In the genomic region with DNA sequence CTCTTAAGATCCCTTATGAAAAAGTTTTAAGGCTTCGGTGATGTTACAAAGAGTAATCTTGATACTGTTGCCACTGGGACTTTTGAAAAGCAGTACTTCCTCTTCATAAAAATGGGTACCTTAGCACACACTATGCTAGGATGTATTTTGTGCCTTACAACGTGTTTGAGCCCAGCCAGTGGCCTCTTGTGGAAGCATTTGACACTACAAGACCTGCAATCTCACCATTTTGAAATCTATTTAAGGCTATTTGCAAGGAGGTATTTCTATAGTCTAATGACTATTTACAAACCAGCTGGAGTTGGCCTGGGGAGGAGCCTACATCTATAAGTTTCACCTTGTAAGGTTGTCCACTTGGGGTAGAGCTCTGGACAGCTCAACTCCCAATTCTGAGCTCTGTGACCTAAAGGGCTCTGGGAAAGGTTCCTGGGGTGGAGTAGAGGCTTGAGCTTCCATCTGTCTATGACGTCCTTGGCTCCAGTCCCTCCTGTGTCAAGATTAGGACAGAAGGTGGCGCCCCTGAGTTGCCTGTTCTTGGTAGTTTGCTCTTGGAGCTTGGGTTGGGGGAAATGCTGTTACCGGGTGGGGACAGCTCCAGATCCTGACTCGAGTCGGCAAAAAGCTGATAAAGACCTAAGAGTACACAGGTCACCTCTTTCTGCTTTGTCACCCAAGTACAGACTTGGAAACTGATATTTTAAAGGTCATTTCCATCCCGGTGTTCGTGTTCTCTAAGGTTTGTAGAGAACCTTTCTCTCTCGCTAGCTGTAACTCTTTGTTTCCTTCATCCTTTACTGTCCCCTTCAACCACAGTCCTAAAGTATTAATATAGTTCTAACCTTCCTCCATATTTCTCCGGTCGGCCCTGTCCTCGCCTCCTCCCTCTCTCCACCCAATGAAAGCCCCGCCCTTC, we compare ENCODE assay signal across 8 mouse cellular contexts. TPM values are rescaled to one million over a fixed set of nuclear protein-coding genes. Genes with fewer than 3 reads are reported as not detected.
A peak's percentile ranks its signal among the peaks of the same experiment; 100 is the strongest.
DNase-seq lines count a peak whose midpoint lies in the region; ATAC-seq and TF ChIP-seq lines count a peak whose summit lies in the region.

No protein-coding gene starts in this region.

- peak; percentile 33 for TF ChIP-seq CTCF in G1E (IDR thresholded peaks at IDR 0.05; ENCODE audit: low read depth, low read length)
- peak; percentile 78 for TF ChIP-seq CTCF in lung, adult 2 months (IDR thresholded peaks at IDR 0.05; ENCODE audit: insufficient read depth, low read length)

- H3K9me3 ChIP-seq in G1E (replicated peaks) = no peaks in the 10 kb centered on the region
- no peaks in the 10 kb centered on the region for H3K9me3 ChIP-seq in forebrain, embryonic 15.5 days
- H3K9me3 ChIP-seq in neural tube, embryonic 15.5 days (replicated peaks) = no peaks in the 10 kb centered on the region

- TF ChIP-seq POLR2A in lung, adult 2 months (IDR thresholded peaks at IDR 0.05; ENCODE audit: borderline replicate concordance, extremely low read depth, low read depth, low read length) = 0 out of 2 replicates have a peak, but pooled peaks have one; percentile 18

- H3K27ac ChIP-seq in forebrain, embryonic 15.5 days (replicated peaks) = peak overlapping the region; percentile 32; the same call in 1 of the 2 replicates
- H3K27ac ChIP-seq in neural tube, embryonic 15.5 days (replicated peaks) = peak overlapping the region; percentile 90; the same call in 1 of the 2 replicates

- WGBS in forebrain, embryonic 15.5 days = 10% methylated on average over 14 of the region's 14 CpGs
- WGBS in lung, adult 2 months = 4% methylated on average over 14 of the region's 14 CpGs
- 8% methylated on average over 14 of the region's 14 CpGs for WGBS in neural tube, embryonic 15.5 days

- ATAC-seq in G1E (ENCODE audit: extremely low read depth, insufficient number of reproducible peaks, low FRiP score, poor library complexity, severe bottlenecking) = peak; percentile 29
- peak; percentile 30 for ATAC-seq in forebrain, embryonic 15.5 days (replicated peaks)
- peak; percentile 22 for ATAC-seq in neural tube, embryonic 15.5 days (ENCODE audit: low FRiP score)

- H3K9ac ChIP-seq in forebrain, embryonic 15.5 days (replicated peaks) = no peak overlapping the region
- peak overlapping the region; percentile 79 for H3K9ac ChIP-seq in neural tube, embryonic 15.5 days (replicated peaks)

- peak overlapping the region; percentile 89; the same call in 1 of the 2 replicates for H3K4me3 ChIP-seq in G1E (ENCODE audit: low read depth, low read length)
- peak overlapping the region; percentile 89 for H3K4me3 ChIP-seq in forebrain, embryonic 15.5 days
- peak overlapping the region; percentile 82 for H3K4me3 ChIP-seq in lung, adult 2 months (replicated peaks; ENCODE audit: extremely low read depth, low read depth, low read length)
- H3K4me3 ChIP-seq in neural tube, embryonic 15.5 days (replicated peaks) = peak overlapping the region; percentile 85

- H3K36me3 ChIP-seq in G1E (replicated peaks) = peaks cover 47% of the 10 kb centered on the region
- peaks cover 48% of the 10 kb centered on the region for H3K36me3 ChIP-seq in forebrain, embryonic 15.5 days
- H3K36me3 ChIP-seq in neural tube, embryonic 15.5 days = peaks cover 46% of the 10 kb centered on the region

- H3K4me2 ChIP-seq in forebrain, embryonic 15.5 days (replicated peaks) = peak overlapping the region; percentile 94
- H3K4me2 ChIP-seq in neural tube, embryonic 15.5 days = peak overlapping the region; percentile 78

- H3K27me3 ChIP-seq in G1E (ENCODE audit: insufficient read depth, low read length) = no peaks in the 10 kb centered on the region
- no peaks in the 10 kb centered on the region for H3K27me3 ChIP-seq in forebrain, embryonic 15.5 days
- no peaks in the 10 kb centered on the region for H3K27me3 ChIP-seq in neural tube, embryonic 15.5 days (replicated peaks)

- peaks cover 82% of the 10 kb centered on the region for H3K4me1 ChIP-seq in G1E (ENCODE audit: insufficient read depth, low read depth, low read length)
- peaks cover 44% of the 10 kb centered on the region for H3K4me1 ChIP-seq in forebrain, embryonic 15.5 days
- peaks cover 14% of the 10 kb centered on the region for H3K4me1 ChIP-seq in lung, adult 2 months (ENCODE audit: control insufficient read depth, insufficient read depth, low read length)
- peaks cover 51% of the 10 kb centered on the region for H3K4me1 ChIP-seq in neural tube, embryonic 15.5 days

- intact Hi-C loops in heart, postnatal 25 days (cut with DNase I) = loop anchor here (1.0 kb wide), 1 partner anchor 97 kb away; no protein-coding TSS in a partner anchor

- DNase-seq in G1E (ENCODE audit: low spot score) = peak; percentile 68
- DNase-seq in cerebellum, adult 18-20 months = peak; percentile 90 to 91
- DNase-seq in heart, postnatal 25 days (ENCODE audit: low spot score) = peak; percentile 82
- DNase-seq in layer of hippocampus, adult 18-20 months (ENCODE audit: low spot score in 2 of 2) = peak; percentile 80 to 93
- peak; percentile 86 for DNase-seq in lung, adult 2 months
- peak; percentile 92 for DNase-seq in testis, postnatal 10 days (ENCODE audit: low spot score)

RNA-seq across cellular contexts. Expression of a gene that starts 0.5 kb away (rescaled TPM):
- total RNA-seq in G1E (2014; fragmentation: Nextera tagmentation) (102 and 116 TPM in 2 replicates), G1E (2017) (14.8 and 16.6 TPM in 2 replicates)
- 24.8 and 34.7 TPM in 2 replicates for polyA plus RNA-seq in G1E (2012)
- polyA plus RNA-seq in forebrain, embryonic 15.5 days (2015; fragmentation: Nextera tagmentation; extraction: Ambion mirVana) = 9.1 and 9.8 TPM in 2 replicates
- total RNA-seq in heart, postnatal 25 days (2021) = 10 to 100 TPM; 20.0 to 24.4 TPM
- 10 to 100 TPM; 39.6 to 41.9 TPM for total RNA-seq in layer of hippocampus, adult 18-20 months (2021)
- polyA plus RNA-seq in lung, adult 2 months (2012; rRNA removed) = 26.9 and 40.7 TPM in 2 replicates
- 7.4 and 8.9 TPM in 2 replicates for polyA plus RNA-seq in neural tube, embryonic 15.5 days (2015; fragmentation: Nextera tagmentation; extraction: Ambion mirVana)

RNA-seq across cellular contexts. Expression of a gene that starts 7.8 kb away (rescaled TPM):
- total RNA-seq in G1E (2014; fragmentation: Nextera tagmentation) = 2,076 and 2,077 TPM in 2 replicates
- total RNA-seq in G1E (2017) = 2,841 and 2,974 TPM in 2 replicates
- 1,412 and 1,783 TPM in 2 replicates for polyA plus RNA-seq in G1E (2012)
- polyA plus RNA-seq in forebrain, embryonic 15.5 days (2015; fragmentation: Nextera tagmentation; extraction: Ambion mirVana) = 2,026 and 2,088 TPM in 2 replicates
- 1,000 to 10,000 TPM; 9,293 to 9,309 TPM for total RNA-seq in heart, postnatal 25 days (2021)
- 1,000 to 10,000 TPM; 1,726 to 1,851 TPM for total RNA-seq in layer of hippocampus, adult 18-20 months (2021)
- 1,519 and 1,632 TPM in 2 replicates for polyA plus RNA-seq in lung, adult 2 months (2012; rRNA removed)
- 2,338 and 2,396 TPM in 2 replicates for polyA plus RNA-seq in neural tube, embryonic 15.5 days (2015; fragmentation: Nextera tagmentation; extraction: Ambion mirVana)

RNA-seq across cellular contexts. Expression of a gene that starts 32.2 kb away (rescaled TPM):
- 209 and 228 TPM in 2 replicates for total RNA-seq in G1E (2014; fragmentation: Nextera tagmentation)
- 269 and 315 TPM in 2 replicates for total RNA-seq in G1E (2017)
- 268 and 269 TPM in 2 replicates for polyA plus RNA-seq in G1E (2012)
- 430 and 444 TPM in 2 replicates for polyA plus RNA-seq in forebrain, embryonic 15.5 days (2015; fragmentation: Nextera tagmentation; extraction: Ambion mirVana)
- 10 to 100 TPM; 77.8 to 89.3 TPM for total RNA-seq in heart, postnatal 25 days (2021)
- total RNA-seq in layer of hippocampus, adult 18-20 months (2021) = 100 to 1,000 TPM; 146 to 153 TPM
- polyA plus RNA-seq in lung, adult 2 months (2012; rRNA removed) = 43.8 and 84.2 TPM in 2 replicates
- polyA plus RNA-seq in neural tube, embryonic 15.5 days (2015; fragmentation: Nextera tagmentation; extraction: Ambion mirVana) = 394 and 409 TPM in 2 replicates

RNA-seq across cellular contexts. Expression of a gene that starts 55.5 kb away (rescaled TPM):
- 544 and 609 TPM in 2 replicates for total RNA-seq in G1E (2014; fragmentation: Nextera tagmentation)
- total RNA-seq in G1E (2017) = 1,963 and 1,995 TPM in 2 replicates
- 99.4 and 167 TPM in 2 replicates for polyA plus RNA-seq in G1E (2012)
- 599 and 612 TPM in 2 replicates for polyA plus RNA-seq in forebrain, embryonic 15.5 days (2015; fragmentation: Nextera tagmentation; extraction: Ambion mirVana)
- 100 to 1,000 TPM; 502 to 533 TPM for total RNA-seq in heart, postnatal 25 days (2021)
- total RNA-seq in layer of hippocampus, adult 18-20 months (2021) = 100 to 1,000 TPM; 338 to 356 TPM
- 102 and 113 TPM in 2 replicates for polyA plus RNA-seq in lung, adult 2 months (2012; rRNA removed)
- polyA plus RNA-seq in neural tube, embryonic 15.5 days (2015; fragmentation: Nextera tagmentation; extraction: Ambion mirVana) = 484 and 547 TPM in 2 replicates

Comparison
In these comparisons a context has a peak if more than half of its experiments do, and no peak if none do; other contexts are left out.
1. Peak in every context shown above with its lines: DNase-seq, ATAC-seq, H3K4me3 ChIP-seq and H3K27ac ChIP-seq.